Mouse (Mus musculus) C3H10T1/2 (cell line): ENCODE data around the gene Rwdd3. TPM values are rescaled to one million over a fixed set of nuclear protein-coding genes. Genes with fewer than 3 reads are reported as not detected.

ENCODE experiments used
- polyA plus RNA-seq, 2 experiments: library from polyadenylated mRNA; unstranded; fragments of >200 nt; fragmentation: generic; extraction: Trizol; gene quantifications; one replicate each; pipeline ENCODE4 v1.2.1; 2012; ENCODE audit warnings: missing spikeins in 2 of 2

The Rwdd3 gene
- polyA plus RNA-seq = 1 to 10 TPM in 1 of 2 experiments, under 1 TPM in 1; 0.22 to 3.0 TPM

DNA sequence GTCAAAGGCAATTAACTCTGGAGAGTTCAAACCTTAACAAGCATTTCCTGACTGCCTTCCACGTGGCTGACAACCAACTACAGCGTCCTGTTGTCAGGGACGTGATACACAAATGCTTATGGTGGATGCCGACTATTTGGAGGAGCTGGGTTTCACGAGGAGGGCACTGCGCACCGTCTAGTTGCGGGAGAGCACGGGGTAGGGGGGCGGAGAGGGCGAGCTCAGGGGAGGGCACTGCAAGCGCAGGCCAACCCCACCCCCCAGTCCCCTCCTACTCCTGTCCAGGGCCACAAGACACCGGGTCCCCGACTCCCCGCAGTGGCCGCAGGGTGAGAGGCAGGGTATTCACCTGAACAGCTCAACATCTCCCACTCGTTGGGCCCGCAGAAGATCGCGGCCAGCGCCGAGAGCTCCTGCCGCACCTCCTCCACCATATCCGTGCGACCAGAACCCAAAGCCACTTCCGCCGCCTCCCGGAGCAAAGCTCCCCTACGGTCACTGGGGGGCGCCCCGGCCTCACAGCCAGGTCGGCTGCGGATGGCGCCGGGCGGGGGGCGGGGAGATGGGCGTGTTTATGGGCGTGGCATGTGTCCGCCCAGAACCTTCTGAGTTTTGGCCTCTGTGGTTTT, at the start of gene Rwdd3:
Gene Rwdd3, minus strand, starts transcription at position 453 of the 629 bp plus-strand sequence.

Other genes starting within 250 kb of the Rwdd3 start
- gene Tmem56, start 111.4 kb upstream of the Rwdd3 start, polyA plus RNA-seq = under 1 TPM; 0.06 to 0.11 TPM
- gene Alg14, start 120.1 kb upstream of the Rwdd3 start, polyA plus RNA-seq = 10 to 100 TPM in 1 of 2 experiments, 1 to 10 TPM in 1; 7.8 to 17.0 TPM